Mouse (Mus musculus) neural tube, embryonic 13.5 days (tissue): Measurements from ENCODE around the gene Dixdc1. TPM values are rescaled to one million over a fixed set of nuclear protein-coding genes. Genes with fewer than 3 reads are reported as not detected.
A peak's percentile ranks its signal among the peaks of the same experiment; 100 is the strongest.

Experiments used
- ATAC-seq: fragments of 200-750 bp; cut with Nextera tagmentation; 2 replicates; pipeline ENCODE4 v1.8.0; 2017; ENCODE audit warnings: low read depth, mild to moderate bottlenecking, moderate TSS enrichment, moderate library complexity
- H3K27ac ChIP-seq: fragments of 300-500 bp; sonication (generic); replicated peaks from 2 replicates; pipeline ENCODE4 v1.5.1; 2015; ENCODE audit warnings: moderate library complexity, mild to moderate bottlenecking, inconsistent platforms
- H3K27me3 ChIP-seq: fragments of 300-500 bp; sonication (generic); 2 replicates; pipeline ENCODE4 v1.6.1; 2015; ENCODE audit warnings: mild to moderate bottlenecking, inconsistent platforms
- H3K36me3 ChIP-seq: fragments of 300-500 bp; sonication (generic); 2 replicates; pipeline ENCODE4 v1.6.1; 2015; ENCODE audit warnings: mild to moderate bottlenecking, inconsistent platforms
- H3K4me1 ChIP-seq: fragments of 300-500 bp; sonication (generic); replicated peaks from 2 replicates; pipeline ENCODE4 v1.6.1; 2015; ENCODE audit warnings: inconsistent platforms
- H3K4me2 ChIP-seq: fragments of 300-500 bp; sonication (generic); 2 replicates; pipeline ENCODE4 v1.6.1; 2015; ENCODE audit warnings: inconsistent platforms, mild to moderate bottlenecking, moderate library complexity
- H3K4me3 ChIP-seq: fragments of 300-500 bp; sonication (generic); 2 replicates; pipeline ENCODE4 v1.5.1; 2015; ENCODE audit warnings: mild to moderate bottlenecking, inconsistent platforms
- H3K9ac ChIP-seq: fragments of 300-500 bp; sonication (generic); 2 replicates; pipeline ENCODE4 v1.6.1; 2015; ENCODE audit warnings: moderate library complexity, mild to moderate bottlenecking, inconsistent platforms
- H3K9me3 ChIP-seq: fragments of 300-500 bp; sonication (generic); 2 replicates; pipeline ENCODE4 v1.6.1; 2016; ENCODE audit warnings: inconsistent platforms
- WGBS: fragments of 180-500 bp; shearing (Covaris S2); methylation state at CpG from one replicate; pipeline ENCODE4 v1.1.7; 2015; 5-methylcytosine and 5-hydroxymethylcytosine counted together
- polyA plus RNA-seq: library from polyadenylated mRNA; unstranded; fragments of >200 nt; fragmentation: Nextera tagmentation; extraction: Ambion mirVana; gene quantifications from 2 replicates; pipeline ENCODE4 v1.2.1, GENCODE M21; 2015

The Dixdc1 gene
- polyA plus RNA-seq, 1 experiment from 2014 or later: 31.8 TPM

DNA sequence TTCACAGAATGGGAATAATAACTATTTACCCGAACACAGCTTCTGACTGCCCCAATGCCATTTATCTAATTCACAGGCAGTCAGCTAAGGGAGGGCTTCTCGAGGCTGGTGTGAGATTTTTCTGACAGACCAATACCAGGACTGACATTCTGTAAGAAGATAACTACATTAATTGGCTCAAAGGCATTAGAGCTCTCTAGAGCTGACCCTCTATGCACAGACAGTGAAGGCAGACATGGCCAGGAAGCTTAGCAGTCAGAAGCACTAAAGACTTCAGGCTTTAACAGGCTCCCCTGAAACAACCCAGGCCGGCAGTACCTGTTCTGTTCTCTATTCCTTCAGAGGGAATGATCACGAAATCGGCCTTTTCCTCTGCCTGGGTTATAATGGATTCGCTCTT lies 44.2 kb downstream of the Dixdc1 start:
- ATAC-seq: no peak
- H3K4me1 ChIP-seq: peaks cover 53% of the 10 kb centered on the region
- 87% methylated on average over 6 of the region's 6 CpGs for WGBS

DNA sequence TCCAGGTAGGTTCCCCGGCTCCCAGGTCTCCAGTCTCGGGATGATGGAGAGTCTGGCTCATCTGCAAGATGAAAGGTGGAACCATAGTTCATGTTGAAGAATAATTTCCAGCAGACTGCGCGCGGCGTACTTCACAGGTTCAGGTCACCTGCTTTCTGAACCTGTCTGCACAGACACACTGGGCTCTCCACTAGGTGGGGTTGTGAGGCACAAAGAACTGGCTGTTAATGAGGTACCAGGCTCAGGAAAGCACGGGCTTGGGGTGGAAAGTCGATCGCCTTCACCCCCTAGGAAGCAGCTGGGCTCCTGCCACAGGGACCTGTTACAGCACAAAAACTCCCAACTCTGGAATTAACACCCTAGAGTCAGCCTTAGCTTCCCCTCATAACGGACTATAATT lies 45.7 kb downstream of the Dixdc1 start:
- Histone ChIP-seq H3K27me3 (no peaks in the 10 kb centered on the region), H3K4me1 (peaks cover 42% of the 10 kb centered on the region), H3K4me3 (no peak overlapping the region), H3K9me3 (no peaks in the 10 kb centered on the region), H3K9ac (no peak overlapping the region), H3K4me2 (no peak overlapping the region), H3K27ac (no peak overlapping the region), H3K36me3 (peaks cover 53% of the 10 kb centered on the region)
- ATAC-seq: no peak
- 16% methylated on average over 10 of the region's 10 CpGs for WGBS

More for the DNA sequence above, 44.2 kb downstream of the Dixdc1 start:
- no peaks in the 10 kb centered on the region for H3K9me3 ChIP-seq
- no peaks in the 10 kb centered on the region for H3K27me3 ChIP-seq
- H3K4me3 ChIP-seq: no peak overlapping the region
- no peak overlapping the region for H3K27ac ChIP-seq
- no peak overlapping the region for H3K9ac ChIP-seq
- H3K4me2 ChIP-seq: no peak overlapping the region
- peaks cover 39% of the 10 kb centered on the region for H3K36me3 ChIP-seq

DNA sequence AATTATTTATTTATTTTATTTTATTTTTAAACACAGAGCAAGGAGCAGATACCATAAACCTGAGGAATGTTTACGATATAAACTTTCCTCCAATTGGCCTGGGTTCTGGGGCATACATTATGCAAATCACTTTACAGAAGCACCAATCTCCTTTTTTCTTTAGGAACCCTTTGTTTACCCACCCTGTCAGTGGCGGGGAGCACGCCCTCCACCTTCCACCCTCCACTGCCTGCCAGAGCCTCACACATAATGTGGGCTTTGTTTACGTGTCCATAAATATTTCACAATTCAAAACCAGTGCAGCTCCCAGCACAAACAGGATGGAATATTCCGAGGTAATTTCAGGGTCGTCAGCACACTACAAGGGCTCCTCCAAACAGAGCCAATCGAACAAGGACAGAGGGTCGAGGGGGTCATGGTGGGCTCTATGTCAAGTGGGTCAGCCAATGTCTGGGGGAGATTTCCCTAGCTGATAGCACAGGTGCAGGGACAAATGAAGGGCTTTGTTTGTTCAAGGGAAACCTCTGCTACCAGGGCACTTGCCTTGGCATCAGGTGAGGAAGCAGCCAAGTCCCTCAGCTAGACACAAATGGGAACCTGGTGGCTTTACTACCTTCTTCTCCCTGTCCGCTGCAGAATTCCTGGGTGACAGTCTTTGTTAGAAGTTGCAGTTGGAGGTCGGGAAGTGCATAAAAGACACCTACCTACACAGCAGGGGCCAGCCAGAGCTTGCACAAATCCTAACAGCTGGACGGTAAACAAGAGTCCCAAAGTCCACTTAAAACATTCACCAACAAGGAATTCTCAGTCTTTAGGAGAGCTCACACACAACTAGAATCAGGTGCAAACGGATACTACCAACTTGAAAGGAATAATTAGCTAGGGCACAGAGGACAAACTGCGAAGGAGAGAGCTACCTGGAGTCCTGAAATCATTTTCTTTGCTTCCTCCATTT lies 46.4 kb downstream of the Dixdc1 start:
- no peaks in the 10 kb centered on the region for H3K9me3 ChIP-seq
- H3K27me3 ChIP-seq: no peaks in the 10 kb centered on the region
- WGBS: 11% methylated on average over 13 of the region's 13 CpGs
- H3K4me1 ChIP-seq: peaks cover 35% of the 10 kb centered on the region
- H3K4me2 ChIP-seq: peak overlapping the region; percentile 3; the same call in 1 of the 2 replicates
- ATAC-seq: peak; percentile 34; the same call in 1 of the 2 replicates
- no peak overlapping the region for H3K27ac ChIP-seq
- no peak overlapping the region for H3K4me3 ChIP-seq
- peaks cover 60% of the 10 kb centered on the region for H3K36me3 ChIP-seq
- no peak overlapping the region for H3K9ac ChIP-seq

DNA sequence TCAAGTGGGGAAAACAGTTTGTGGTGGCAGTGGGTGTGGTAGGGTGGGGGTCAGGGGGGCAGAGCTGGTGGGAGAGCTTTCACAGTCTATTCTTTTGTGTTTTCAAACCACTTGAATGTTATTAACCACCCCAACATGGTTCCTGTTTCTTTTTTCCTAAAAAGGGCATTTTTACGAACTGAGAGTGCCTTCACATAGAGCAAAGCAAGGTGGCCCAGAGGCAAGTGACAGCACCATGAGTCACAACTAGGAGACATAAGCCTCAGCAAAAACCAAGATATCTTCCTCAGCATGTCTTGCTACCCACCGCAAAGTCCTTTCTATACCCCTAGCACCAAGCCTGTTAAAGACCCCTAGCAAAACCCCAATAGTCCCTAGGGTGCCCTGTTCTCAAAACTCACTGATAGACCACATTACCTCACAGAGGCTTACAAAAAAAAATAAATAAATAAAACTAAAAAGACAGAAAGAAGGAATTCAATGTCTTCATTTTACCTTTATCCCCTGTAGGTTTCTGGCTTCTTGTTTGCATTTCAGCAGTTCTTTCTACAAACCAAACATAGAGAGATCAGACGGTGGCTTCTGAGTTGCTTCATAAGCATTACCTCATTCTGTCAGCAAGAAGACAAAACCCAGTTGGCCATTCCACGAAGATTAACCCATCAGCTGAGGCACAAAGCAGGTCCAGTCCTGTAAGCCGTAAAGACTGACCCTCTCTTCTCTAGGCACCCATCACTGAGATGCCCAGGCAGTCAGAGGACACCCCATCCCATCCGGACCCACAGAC lies 52.3 kb downstream of the Dixdc1 start:
- peaks cover 88% of the 10 kb centered on the region for H3K36me3 ChIP-seq
- no peak overlapping the region for H3K4me2 ChIP-seq
- no peaks in the 10 kb centered on the region for H3K9me3 ChIP-seq
- no peaks in the 10 kb centered on the region for H3K4me1 ChIP-seq
- no peak for ATAC-seq
- no peak overlapping the region for H3K4me3 ChIP-seq
- H3K9ac ChIP-seq: no peak overlapping the region
- no peak overlapping the region for H3K27ac ChIP-seq
- H3K27me3 ChIP-seq: no peaks in the 10 kb centered on the region
- 79% methylated on average over 6 of the region's 6 CpGs for WGBS

DNA sequence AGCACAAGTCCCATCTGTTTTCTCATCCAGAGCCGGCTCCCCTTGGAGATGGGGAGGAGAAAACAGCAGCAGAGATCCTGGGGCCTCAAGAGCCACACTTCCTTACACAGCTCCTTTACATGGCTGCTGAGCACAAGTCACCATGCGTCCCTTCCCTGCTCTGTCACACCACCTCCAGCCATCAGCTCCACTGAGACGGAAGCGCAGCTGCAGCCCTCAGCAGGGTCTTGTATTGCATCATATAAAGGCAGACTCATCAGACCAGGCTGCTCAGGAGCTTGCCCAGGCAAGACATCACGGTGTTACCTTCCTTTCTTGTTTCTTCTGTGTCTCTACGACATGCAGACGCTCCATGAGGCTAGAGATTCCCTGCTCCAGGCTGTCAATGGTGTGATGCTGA lies 57.6 kb downstream of the Dixdc1 start:
- WGBS: 65% methylated on average over 7 of the region's 7 CpGs
- no peaks in the 10 kb centered on the region for H3K27me3 ChIP-seq
- H3K36me3 ChIP-seq: peaks cover 94% of the 10 kb centered on the region
- H3K9me3 ChIP-seq: no peaks in the 10 kb centered on the region
- no peak for ATAC-seq
- no peaks in the 10 kb centered on the region for H3K4me1 ChIP-seq
- H3K4me3 ChIP-seq: no peak overlapping the region
- no peak overlapping the region for H3K9ac ChIP-seq
- H3K4me2 ChIP-seq: no peak overlapping the region
- H3K27ac ChIP-seq: no peak overlapping the region

DNA sequence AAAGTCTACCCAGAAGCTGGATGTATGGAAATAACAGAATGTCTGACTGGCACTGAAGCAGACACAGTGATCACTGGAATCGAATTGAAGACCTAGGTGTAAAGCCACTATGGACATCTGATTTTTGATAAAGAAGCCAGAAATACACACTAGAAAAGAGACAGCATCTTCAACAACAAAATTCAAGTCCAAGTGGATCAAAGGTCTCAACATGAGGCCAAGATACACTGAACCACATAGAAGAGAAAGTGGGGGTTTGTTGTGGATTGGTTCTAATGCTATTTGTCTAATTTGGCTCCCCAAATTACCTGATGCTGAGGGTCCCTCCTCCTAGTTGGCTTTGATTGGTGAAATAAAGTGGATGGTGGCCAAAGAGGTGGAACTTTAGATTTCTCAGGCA lies 59.9 kb downstream of the Dixdc1 start:
- no peaks in the 10 kb centered on the region for H3K4me1 ChIP-seq
- no peak overlapping the region for H3K9ac ChIP-seq
- H3K4me3 ChIP-seq: no peak overlapping the region
- no peaks in the 10 kb centered on the region for H3K9me3 ChIP-seq
- WGBS: 82% methylated on average over 1 of the region's 1 CpGs
- ATAC-seq: no peak
- no peak overlapping the region for H3K27ac ChIP-seq
- H3K27me3 ChIP-seq: no peaks in the 10 kb centered on the region
- H3K36me3 ChIP-seq: peaks cover 91% of the 10 kb centered on the region
- H3K4me2 ChIP-seq: no peak overlapping the region

DNA sequence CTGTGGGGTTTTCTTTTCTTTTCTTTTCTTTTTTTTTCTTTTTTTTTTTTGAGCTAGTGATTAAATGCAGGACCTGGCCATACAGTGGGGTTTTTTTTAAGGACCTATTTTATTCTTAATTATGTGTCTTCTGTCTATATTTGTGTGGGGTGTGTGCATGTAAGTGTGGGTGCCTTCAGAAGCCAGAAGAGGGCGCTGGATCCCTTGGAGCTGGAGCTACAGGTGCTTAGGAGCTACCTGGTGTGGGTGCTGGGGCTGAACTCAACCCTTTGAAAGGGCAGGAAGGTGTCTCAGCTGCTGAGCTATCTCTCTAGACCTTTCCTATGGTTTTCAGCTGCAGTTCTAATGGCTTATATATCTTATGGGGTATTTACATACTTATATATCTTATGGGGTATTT lies 64.5 kb downstream of the Dixdc1 start:
- Histone ChIP-seq H3K4me1 (no peaks in the 10 kb centered on the region), H3K9ac (no peak overlapping the region), H3K27me3 (no peaks in the 10 kb centered on the region), H3K27ac (no peak overlapping the region), H3K9me3 (no peaks in the 10 kb centered on the region), H3K36me3 (peaks cover 56% of the 10 kb centered on the region), H3K4me2 (no peak overlapping the region), H3K4me3 (no peak overlapping the region)
- ATAC-seq: no peak
- 38% methylated on average over 1 of the region's 1 CpGs for WGBS

DNA sequence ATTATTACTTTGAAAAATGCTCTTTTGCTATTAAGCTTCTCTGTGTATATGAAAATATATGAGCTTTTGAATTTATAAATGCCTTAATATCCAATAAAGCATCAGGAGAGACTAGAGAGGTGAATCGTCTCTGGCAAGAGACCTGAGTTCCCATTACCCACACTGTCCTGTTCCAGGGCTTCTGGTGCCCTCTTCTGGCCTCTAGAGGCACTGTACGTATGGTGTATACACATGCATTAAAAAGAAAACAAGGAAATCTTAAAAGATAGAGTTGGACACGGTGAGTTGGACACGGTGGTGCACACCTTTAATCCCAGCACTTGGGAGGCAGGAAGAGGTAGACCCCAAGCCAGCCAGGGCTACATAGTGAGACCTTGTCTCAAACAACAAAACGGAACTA lies 68.6 kb downstream of the Dixdc1 start:
- no peak overlapping the region for H3K4me2 ChIP-seq
- H3K4me3 ChIP-seq: no peak overlapping the region
- H3K36me3 ChIP-seq: peaks cover 61% of the 10 kb centered on the region
- H3K4me1 ChIP-seq: no peaks in the 10 kb centered on the region
- no peak overlapping the region for H3K27ac ChIP-seq
- 33% methylated on average over 5 of the region's 5 CpGs for WGBS
- no peak overlapping the region for H3K9ac ChIP-seq
- no peaks in the 10 kb centered on the region for H3K9me3 ChIP-seq
- ATAC-seq: no peak
- no peaks in the 10 kb centered on the region for H3K27me3 ChIP-seq

DNA sequence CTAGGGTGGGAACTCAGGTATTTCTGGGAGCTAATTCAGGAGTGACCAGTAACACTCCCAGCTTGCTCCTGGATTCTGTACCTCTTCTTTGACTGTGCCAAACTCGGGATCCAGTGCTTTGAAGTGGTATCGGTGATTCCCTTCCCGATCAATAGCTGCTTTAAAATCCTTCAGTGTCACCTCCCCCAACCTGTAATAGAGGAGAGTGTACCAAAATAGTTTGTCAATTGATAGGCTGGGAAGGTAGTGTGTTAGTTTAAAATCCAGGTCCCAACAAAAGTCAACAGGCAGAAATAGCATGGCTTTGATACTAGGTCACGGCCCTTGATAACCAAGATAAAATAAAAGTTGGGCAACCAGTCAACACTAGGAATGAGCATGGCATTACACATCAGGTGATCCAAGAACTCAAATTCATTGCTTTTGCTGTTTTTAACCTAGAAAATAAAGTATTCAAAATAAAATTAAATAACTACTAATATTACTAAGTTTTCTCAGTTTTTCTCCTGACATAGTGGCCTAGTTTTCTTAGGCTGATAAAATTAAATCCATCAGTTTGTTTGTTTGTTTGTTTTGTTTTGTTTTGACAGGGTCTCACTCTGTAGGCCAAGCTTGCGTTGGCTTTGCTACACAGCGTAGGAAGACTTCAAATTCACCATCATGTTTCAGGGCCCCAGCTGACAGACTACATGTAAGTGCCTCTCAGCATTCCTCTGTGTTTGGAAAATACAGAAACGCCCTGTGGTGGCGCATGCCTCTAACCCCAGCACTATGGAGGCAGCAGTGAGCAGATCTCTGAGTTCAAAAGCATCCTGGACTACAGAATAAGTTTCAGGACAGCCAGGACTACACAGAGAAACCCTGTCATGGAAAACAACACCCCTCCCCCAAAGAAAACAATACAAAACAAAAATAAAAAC lies 71.5 kb downstream of the Dixdc1 start:
- no peak for ATAC-seq
- Histone ChIP-seq H3K4me2 (no peak overlapping the region), H3K4me1 (no peaks in the 10 kb centered on the region), H3K27me3 (no peaks in the 10 kb centered on the region), H3K9ac (no peak overlapping the region), H3K4me3 (no peak overlapping the region), H3K36me3 (peaks cover 69% of the 10 kb centered on the region), H3K9me3 (no peaks in the 10 kb centered on the region), H3K27ac (no peak overlapping the region)
- WGBS: 85% methylated on average over 8 of the region's 8 CpGs

DNA sequence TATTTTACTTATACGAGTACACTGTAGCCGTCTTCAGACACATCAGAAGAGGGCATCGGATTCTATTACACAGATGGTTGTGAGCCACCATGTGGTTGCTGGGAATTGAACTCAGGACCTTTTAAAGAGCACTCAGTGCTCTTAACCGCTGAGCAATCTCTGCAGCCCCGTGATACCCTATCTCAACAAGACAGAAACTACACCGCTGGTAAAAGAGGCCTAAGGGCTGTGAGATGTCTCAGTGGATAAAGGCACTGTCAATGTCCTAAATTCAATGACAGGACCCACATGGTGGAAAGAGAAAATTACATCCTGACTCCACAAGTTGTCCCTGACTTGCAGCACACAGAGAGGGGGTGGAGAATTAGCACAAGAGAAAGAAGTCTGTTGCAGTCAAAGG lies 72.9 kb downstream of the Dixdc1 start:
- H3K4me3 ChIP-seq: no peak overlapping the region
- no peaks in the 10 kb centered on the region for H3K9me3 ChIP-seq
- ATAC-seq: no peak
- peaks cover 69% of the 10 kb centered on the region for H3K36me3 ChIP-seq
- no peak overlapping the region for H3K4me2 ChIP-seq
- no peak overlapping the region for H3K9ac ChIP-seq
- no peak overlapping the region for H3K27ac ChIP-seq
- no peaks in the 10 kb centered on the region for H3K27me3 ChIP-seq
- WGBS: 88% methylated on average over 6 of the region's 6 CpGs
- H3K4me1 ChIP-seq: no peaks in the 10 kb centered on the region

DNA sequence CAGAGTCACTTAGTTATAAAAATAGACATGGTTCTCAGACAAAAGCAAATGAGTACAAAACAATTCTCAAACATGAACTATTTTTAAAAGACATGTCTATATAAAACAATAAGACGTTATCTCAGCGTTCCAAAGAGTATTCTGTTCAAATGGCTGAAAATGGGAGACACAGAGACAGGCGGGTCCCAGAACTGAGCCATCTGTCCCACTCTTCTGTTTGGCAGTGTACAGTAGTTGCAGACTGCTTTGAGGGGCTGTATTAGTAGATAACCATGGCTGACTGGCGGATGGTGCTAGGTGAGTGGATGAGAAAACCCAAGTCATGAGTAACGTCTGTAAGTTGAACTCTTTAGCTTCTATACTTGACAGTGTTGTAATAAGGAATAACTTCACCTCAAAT lies 74.5 kb downstream of the Dixdc1 start:
- peaks cover 8% of the 10 kb centered on the region for H3K4me1 ChIP-seq
- H3K4me3 ChIP-seq: no peak overlapping the region
- no peak overlapping the region for H3K4me2 ChIP-seq
- ATAC-seq: no peak
- H3K9ac ChIP-seq: no peak overlapping the region
- H3K27me3 ChIP-seq: no peaks in the 10 kb centered on the region
- WGBS: 90% methylated on average over 5 of the region's 5 CpGs
- no peaks in the 10 kb centered on the region for H3K9me3 ChIP-seq
- H3K27ac ChIP-seq: no peak overlapping the region
- H3K36me3 ChIP-seq: peaks cover 63% of the 10 kb centered on the region
